24 mouse cellular contexts compared by ENCODE assay signal in genomic region chrX:43151561-43151960, GRCm38 (mm10).
DNase-seq lines count a peak whose midpoint lies in the region; ATAC-seq and TF ChIP-seq lines count a peak whose summit lies in the region.
"Had no signal": no experiment of that assay in that cellular context is flagged by ENCODE, and none has a peak within 500 bp of the region (broad histone marks: within the 10 kb centered on the region; RNA-seq: fewer than 3 reads in every experiment).

No protein-coding gene starts in this region.

- TF ChIP-seq CTCF in layer of hippocampus, adult 2 months (conservative IDR thresholded peaks at IDR 0.05) = no peak

- WGBS in forebrain, embryonic 13.5 days = 79% methylated on average over 3 of the region's 3 CpGs
- 68% methylated on average over 3 of the region's 3 CpGs for WGBS in forebrain, embryonic 15.5 days
- 81% methylated on average over 3 of the region's 3 CpGs for WGBS in midbrain, embryonic 16.5 days

- no peaks in the 10 kb centered on the region for H3K27me3 ChIP-seq in forebrain, embryonic 13.5 days
- no peaks in the 10 kb centered on the region for H3K27me3 ChIP-seq in forebrain, embryonic 15.5 days
- H3K27me3 ChIP-seq in midbrain, embryonic 16.5 days (ENCODE audit: control insufficient read depth, insufficient read depth, low read depth, low read length) = no peaks in the 10 kb centered on the region
- H3K27me3 ChIP-seq: CH12.LX; hindbrain, embryonic 12.5 days; hindbrain, embryonic 15.5 days; kidney, embryonic 15.5 days had no signal

- DNase-seq in cerebellum, adult 9-10 months = peak; percentile 55
- DNase-seq in cerebellum, postnatal 4 days (ENCODE audit: low spot score in 2 of 2) = no peak
- DNase-seq in layer of hippocampus, adult 9-11 months = peak; percentile 3
- DNase-seq in layer of hippocampus, adult 2 months (ENCODE audit: low spot score in 2 of 2) = no peak
- DNase-seq in cerebellum, postnatal 36 days = peak; percentile 1 to 16
- DNase-seq: adrenal gland, postnatal 10 days; adrenal gland, postnatal 36 days; B cell, adult 2 months; gastrocnemius, postnatal 10 days; gastrocnemius, postnatal 36 days; heart, adult 11 months; kidney, adult 11 months; kidney, adult 8-10 months had no signal

- no peaks in the 10 kb centered on the region for H3K4me1 ChIP-seq in forebrain, embryonic 13.5 days
- no peaks in the 10 kb centered on the region for H3K4me1 ChIP-seq in forebrain, embryonic 15.5 days
- H3K4me1 ChIP-seq in midbrain, embryonic 16.5 days (ENCODE audit: control insufficient read depth, insufficient read depth, low read length) = no peaks in the 10 kb centered on the region
- H3K4me1 ChIP-seq: forebrain, embryonic 10.5 days; hindbrain, embryonic 12.5 days; hindbrain, embryonic 15.5 days; kidney, embryonic 15.5 days had no signal

- no peak overlapping the region for H3K4me3 ChIP-seq in forebrain, embryonic 13.5 days
- H3K4me3 ChIP-seq in forebrain, embryonic 15.5 days = no peak overlapping the region
- no peak overlapping the region for H3K4me3 ChIP-seq in layer of hippocampus, adult 2 months
- H3K4me3 ChIP-seq in midbrain, embryonic 16.5 days (ENCODE audit: low read depth, low read length) = no peak overlapping the region
- H3K4me3 ChIP-seq: forebrain, embryonic 10.5 days; hindbrain, embryonic 12.5 days; hindbrain, embryonic 15.5 days; kidney, embryonic 15.5 days had no signal

- H3K9ac ChIP-seq in forebrain, embryonic 13.5 days = no peak overlapping the region
- H3K9ac ChIP-seq in forebrain, embryonic 15.5 days (replicated peaks) = no peak overlapping the region
- H3K9ac ChIP-seq in midbrain, embryonic 16.5 days (ENCODE audit: low read depth, low read length) = no peak overlapping the region
- H3K9ac ChIP-seq: hindbrain, embryonic 12.5 days; hindbrain, embryonic 15.5 days; kidney, embryonic 15.5 days had no signal

- no peaks in the 10 kb centered on the region for H3K36me3 ChIP-seq in forebrain, embryonic 13.5 days (ENCODE audit: poor library complexity, severe bottlenecking)
- no peaks in the 10 kb centered on the region for H3K36me3 ChIP-seq in forebrain, embryonic 15.5 days
- no peaks in the 10 kb centered on the region for H3K36me3 ChIP-seq in midbrain, embryonic 16.5 days (ENCODE audit: control insufficient read depth, insufficient read depth, low read length)
- H3K36me3 ChIP-seq: forebrain, embryonic 10.5 days; G1E; hindbrain, embryonic 12.5 days; hindbrain, embryonic 15.5 days; kidney, embryonic 15.5 days had no signal

- H3K27ac ChIP-seq in forebrain, embryonic 13.5 days = no peak overlapping the region
- no peak overlapping the region for H3K27ac ChIP-seq in forebrain, embryonic 15.5 days (replicated peaks)
- no peak overlapping the region for H3K27ac ChIP-seq in layer of hippocampus, adult 2 months
- no peak overlapping the region for H3K27ac ChIP-seq in midbrain, embryonic 16.5 days (ENCODE audit: low read length)
- H3K27ac ChIP-seq: forebrain, embryonic 10.5 days; hindbrain, embryonic 12.5 days; hindbrain, embryonic 15.5 days; kidney, embryonic 15.5 days had no signal

- H3K9me3 ChIP-seq in forebrain, embryonic 13.5 days (replicated peaks) = no peaks in the 10 kb centered on the region
- no peaks in the 10 kb centered on the region for H3K9me3 ChIP-seq in forebrain, embryonic 15.5 days
- no peaks in the 10 kb centered on the region for H3K9me3 ChIP-seq in midbrain, embryonic 16.5 days (replicated peaks; ENCODE audit: control insufficient read depth, low read length, poor library complexity, severe bottlenecking)
- H3K9me3 ChIP-seq: forebrain, embryonic 10.5 days; G1E; hindbrain, embryonic 12.5 days; hindbrain, embryonic 15.5 days; kidney, embryonic 15.5 days had no signal

- ATAC-seq in forebrain, embryonic 13.5 days = peak; percentile 24; the same call in 1 of the 2 replicates
- no peak for ATAC-seq in forebrain, embryonic 15.5 days (replicated peaks)
- no peak for ATAC-seq in midbrain, embryonic 16.5 days
- ATAC-seq: Patski had no signal

- H3K4me2 ChIP-seq in forebrain, embryonic 13.5 days = no peak overlapping the region
- no peak overlapping the region for H3K4me2 ChIP-seq in forebrain, embryonic 15.5 days (replicated peaks)
- H3K4me2 ChIP-seq in midbrain, embryonic 16.5 days (ENCODE audit: low read length) = no peak overlapping the region
- H3K4me2 ChIP-seq: heart, embryonic 11.5 days; hindbrain, embryonic 12.5 days; hindbrain, embryonic 15.5 days; kidney, embryonic 15.5 days had no signal

Comparison
In these comparisons a context has a peak if more than half of its experiments do, and no peak if none do; other contexts are left out.
1. DNase-seq: peak in cerebellum, adult 9-10 months (single experiment), layer of hippocampus, adult 9-11 months (single experiment) and cerebellum, postnatal 36 days (2 of 2); none in cerebellum, postnatal 4 days (0 of 2) and layer of hippocampus, adult 2 months (0 of 2).